Mouse (Mus musculus) mature B cell (primary cell): ENCODE measurements around the gene Tuft1.
"Not testable (repeated sequence)": the region's sequence is repeated elsewhere in the genome, so short reads cannot be mapped to it uniquely, and the experiment has no call there.

Experiments used
- in situ Hi-C: fragments of 300-500 bp; cut with MboI; formaldehyde crosslinking; loops from 2 replicates; pipeline ENCODE4 v1.14.3; 2019

Tuft1 gene

DNA sequence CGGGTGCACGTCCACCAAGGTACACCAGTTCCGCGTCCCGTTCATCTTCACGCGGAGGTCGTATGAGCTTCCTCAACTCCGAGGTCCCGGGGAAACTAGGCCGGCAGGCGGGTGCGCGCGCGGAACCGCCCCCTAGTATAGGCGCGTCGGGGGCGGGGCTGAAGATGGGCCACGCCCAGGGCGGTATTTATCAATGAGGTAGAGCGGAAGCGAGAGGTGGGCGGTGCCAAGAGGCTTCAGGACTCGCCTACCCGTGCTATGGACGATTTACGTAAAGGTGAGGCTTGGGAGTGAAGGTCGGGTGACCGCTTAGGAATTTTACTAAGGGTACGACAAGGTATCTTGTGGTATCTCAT lies at the start of gene Tuft1:
Gene Tuft1 (minus strand): TSS at position 133 of the 356 bp plus-strand sequence.
- in situ Hi-C loops: not testable (repeated sequence)

DNA sequence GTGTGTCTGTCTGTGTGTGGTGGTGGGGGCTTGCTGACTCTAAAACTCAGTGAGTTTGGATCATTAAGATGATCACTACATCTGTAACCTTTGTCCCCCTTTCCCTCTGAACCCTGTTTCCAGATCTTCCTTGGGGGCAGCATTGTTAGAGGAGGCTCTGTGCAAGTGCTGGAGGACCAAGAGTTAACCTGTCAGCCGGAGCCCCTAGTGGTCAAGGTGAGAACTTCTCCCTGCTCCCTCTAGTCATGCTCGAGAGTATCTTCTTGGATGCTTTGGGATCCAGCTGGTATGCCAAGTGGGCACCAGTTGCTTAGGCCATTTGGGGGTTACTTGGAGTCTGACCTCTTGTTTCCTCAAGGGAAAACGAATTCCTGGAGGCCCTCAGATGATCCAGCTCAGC lies 44.7 kb upstream of the Tuft1 start:
- in situ Hi-C loops: not testable (repeated sequence)

GRCm38 (mm10) chr3:94702856-94703255 lies 44.2 kb upstream of the Tuft1 start:
- in situ Hi-C loops: no loop called here

DNA sequence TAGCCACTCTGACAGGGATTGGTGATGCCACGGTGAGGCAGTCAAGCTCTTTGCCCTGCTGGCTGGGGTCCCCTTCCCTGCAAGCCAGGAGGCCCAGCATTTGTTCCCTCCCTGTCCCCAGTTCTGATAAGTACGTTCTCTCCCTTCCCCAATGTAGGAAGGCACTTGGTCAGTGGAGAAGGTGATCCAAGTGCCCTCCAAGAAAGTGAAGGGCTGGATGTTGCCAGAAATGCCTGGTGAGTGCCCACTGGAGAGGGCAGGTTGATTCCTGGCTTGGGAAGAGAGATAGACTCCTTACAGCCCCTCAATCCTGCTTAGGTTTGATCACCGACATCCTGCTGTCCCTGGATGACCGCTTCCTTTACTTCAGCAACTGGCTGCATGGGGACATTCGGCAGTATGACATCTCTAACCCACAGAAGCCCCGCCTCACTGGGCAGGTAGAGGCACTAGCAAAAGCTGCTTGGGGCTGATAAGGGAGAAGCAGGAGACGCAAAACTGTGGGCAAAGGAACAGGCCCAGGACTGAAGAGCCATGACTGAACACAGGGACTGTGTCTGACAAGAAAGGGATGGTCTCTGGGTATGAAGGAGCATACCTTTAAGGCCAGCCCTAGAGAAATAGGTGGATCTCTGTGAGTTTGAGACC lies 43.6 kb upstream of the Tuft1 start:
- in situ Hi-C loops: not testable (repeated sequence)

DNA sequence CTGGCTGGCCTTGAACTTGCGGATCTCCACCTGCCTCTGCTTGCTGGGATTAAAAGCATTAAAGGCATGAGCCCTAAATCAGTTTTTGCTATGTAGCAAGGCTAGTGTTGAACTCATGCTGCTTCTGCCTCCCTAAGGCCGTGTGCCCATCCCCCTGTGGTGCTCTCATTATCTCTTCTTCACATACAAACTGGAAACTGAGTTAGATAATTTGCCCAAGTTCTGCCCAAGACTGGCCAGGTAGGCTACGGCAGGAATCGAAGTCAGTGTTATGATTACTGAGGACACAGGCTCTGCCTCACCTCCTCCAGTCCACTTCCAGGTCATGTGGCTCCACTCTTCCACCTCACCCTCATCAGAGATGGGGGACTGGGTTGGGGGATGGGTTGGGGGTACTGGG lies 37.6 kb upstream of the Tuft1 start:
- in situ Hi-C loops: not testable (repeated sequence)

- in situ Hi-C loops: not testable (repeated sequence)
These were observed 36.9 kb upstream of the Tuft1 start for GRCm38 (mm10) chr3:94695591-94695990.

GRCm38 (mm10) chr3:94693874-94694273 lies 35.2 kb upstream of the Tuft1 start:
- in situ Hi-C loops: not testable (repeated sequence)

DNA sequence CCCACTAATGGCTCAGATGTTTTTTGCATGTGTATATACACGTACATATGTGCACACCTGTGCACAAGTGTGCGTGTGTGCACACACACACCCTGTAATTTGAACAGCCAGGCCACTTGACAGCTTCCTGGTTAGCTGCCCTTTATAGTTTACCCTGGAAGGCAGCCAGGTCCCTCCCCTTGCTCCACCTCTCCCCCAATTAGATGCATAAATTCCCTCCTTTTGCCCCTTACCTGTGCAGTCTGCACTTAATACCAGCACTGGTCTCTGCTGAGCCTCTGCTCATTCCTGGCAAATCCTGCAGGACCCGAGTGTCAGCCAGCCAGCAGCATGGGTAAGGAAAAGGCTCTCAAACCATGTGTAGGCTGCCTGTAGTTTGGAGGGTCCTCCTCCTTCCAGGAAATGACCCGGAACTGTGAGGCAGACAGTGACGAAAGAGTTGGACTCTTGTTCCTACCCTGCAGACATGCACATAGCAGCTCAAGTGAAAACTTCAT lies 34.7 kb upstream of the Tuft1 start, which contains the start of gene Selenbp2:
Gene Selenbp2 (plus strand): TSS at position 228 of the 497 bp plus-strand sequence.
- in situ Hi-C loops: no loop called here

GRCm38 (mm10) chr3:94691694-94692093 lies 33.0 kb upstream of the Tuft1 start:
- in situ Hi-C loops: not testable (repeated sequence)

DNA sequence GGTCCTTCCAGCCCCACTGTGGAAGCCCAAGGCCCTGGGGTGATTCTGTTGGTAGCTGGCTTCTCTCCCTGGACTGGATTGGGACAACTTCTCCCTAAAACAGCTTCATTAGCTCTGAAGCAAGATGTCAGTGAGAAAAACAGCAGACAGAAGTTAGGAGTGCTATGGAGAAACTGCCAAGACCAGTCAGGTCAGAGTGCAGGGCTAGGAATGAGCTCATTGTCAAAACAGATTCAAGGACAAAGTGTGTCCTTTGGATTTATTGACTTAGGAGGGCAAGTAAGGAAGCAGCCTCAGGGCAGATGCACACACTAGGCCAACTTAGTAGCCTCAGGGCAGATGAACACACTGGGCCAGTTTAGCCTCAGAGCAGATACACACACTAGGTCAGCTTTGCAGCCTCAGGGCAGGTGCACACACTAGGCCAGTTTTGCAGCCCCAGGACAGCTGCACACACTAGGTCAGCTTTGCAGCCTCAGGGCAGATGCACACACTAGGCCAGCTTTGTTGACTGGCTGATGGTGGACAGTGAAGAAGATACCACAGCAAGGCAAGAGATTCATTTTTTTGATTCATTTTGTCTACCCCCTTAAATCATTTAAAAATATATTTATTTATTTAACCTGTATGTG lies 32.1 kb upstream of the Tuft1 start:
- in situ Hi-C loops: no loop called here

DNA sequence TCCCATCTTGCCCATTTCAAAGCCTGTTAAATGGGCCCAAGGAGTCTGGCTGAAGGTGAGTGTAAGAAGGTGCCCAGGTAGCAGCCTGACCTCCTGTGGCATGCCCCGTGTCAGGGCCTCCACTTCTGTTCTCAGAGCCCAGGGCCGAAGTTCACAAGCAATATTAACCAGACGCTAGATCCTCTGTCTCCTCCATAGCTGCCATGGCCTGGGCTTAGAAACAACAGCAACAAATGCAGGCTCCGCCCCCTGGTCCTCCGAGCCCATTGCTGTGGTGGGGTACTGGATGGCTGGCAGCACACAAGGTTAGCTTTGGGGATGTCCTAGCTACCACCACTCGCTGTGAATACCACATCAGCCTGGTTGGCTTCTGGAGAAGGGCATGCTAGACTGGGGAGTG lies 31.5 kb upstream of the Tuft1 start:
- in situ Hi-C loops: not testable (repeated sequence)

DNA sequence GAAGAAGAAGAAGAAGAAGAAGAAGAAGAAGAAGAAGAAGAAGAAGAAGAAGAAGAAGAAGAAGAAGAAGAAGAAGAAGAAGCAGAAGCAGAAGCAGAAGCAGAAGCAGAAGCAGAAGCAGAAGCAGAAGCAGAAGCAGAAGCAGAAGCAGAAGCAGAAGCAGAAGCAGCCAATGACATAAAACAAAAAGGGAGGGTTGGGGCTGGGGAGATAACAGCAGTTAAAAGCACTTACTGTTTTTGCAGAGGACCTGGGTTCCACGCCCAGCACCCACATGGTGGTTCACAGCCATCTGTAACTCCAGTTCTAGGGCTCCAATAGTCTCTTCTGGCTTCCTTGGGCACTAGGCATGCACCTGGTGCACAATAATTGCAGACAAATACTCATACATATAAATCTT lies 30.5 kb upstream of the Tuft1 start:
- in situ Hi-C loops: not testable (repeated sequence)

DNA sequence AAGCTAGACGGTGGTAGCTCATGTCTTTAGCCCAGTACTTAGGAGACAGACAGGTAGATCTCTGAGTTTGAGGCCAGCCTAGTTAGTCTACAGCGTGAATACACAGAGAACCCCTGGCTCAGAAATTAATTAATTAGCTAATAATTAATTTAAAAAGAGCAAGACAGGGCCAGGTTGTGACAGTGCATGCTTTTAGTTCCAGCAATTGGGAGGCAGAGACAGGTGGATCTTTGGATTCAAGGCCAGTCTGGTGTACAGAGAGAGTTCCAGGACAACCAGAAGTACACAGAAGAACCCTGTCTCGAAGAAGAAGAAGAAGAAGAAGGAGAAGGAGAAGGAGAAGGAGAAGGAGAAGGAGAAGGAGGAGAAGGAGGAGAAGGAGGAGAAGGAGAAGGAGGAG lies 30.0 kb upstream of the Tuft1 start:
- in situ Hi-C loops: not testable (repeated sequence)

- in situ Hi-C loops: not testable (repeated sequence)
These were observed 27.5 kb upstream of the Tuft1 start for GRCm38 (mm10) chr3:94685989-94686772.

- in situ Hi-C loops: no loop called here
These were observed 25.0 kb upstream of the Tuft1 start for GRCm38 (mm10) chr3:94683646-94684045.

DNA sequence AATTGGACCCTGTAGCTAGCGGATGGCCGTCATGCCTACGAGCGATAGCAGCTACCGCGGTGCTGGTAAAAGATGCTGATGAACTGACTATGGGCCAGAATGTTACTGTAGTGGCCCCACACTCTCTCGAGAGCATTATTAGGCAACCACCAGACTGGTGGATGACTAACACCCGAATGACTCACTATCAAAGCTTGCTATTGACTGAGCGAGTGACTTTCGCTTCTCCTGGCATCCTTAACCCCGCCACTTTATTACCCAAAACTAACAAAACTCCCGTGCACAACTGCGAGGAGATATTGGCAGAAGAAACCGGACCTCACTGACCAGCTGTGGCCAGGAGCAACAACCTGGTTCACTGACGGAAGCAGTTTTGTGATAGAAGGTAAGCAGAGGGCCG lies 22.1 kb upstream of the Tuft1 start:
- in situ Hi-C loops: no loop called here

GRCm38 (mm10) chr3:94680032-94680431 lies 21.4 kb upstream of the Tuft1 start:
- in situ Hi-C loops: not testable (repeated sequence)

DNA sequence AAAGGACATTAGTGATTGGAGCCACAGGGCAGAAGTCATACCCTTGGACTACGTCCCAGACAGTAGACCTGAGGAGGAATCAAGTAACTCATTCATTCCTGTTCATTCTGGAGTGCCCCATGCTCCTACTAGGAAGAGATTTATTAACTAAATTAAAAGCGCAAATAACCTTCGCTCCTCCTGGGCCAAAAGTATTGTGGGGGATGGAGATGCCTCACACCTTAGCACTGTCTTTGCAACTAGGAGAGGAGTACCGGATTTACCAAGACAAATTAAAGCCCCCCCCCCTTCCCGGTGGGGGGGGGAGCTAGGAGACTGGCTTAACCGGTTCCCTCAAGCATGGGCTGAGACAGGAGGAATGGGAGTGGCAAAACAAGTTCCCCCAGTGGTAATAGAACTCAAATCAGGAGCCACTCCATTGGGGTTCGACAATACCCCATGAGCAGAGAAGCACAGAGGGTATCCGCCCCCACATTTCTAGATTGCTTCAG lies 20.7 kb upstream of the Tuft1 start:
- in situ Hi-C loops: no loop called here

DNA sequence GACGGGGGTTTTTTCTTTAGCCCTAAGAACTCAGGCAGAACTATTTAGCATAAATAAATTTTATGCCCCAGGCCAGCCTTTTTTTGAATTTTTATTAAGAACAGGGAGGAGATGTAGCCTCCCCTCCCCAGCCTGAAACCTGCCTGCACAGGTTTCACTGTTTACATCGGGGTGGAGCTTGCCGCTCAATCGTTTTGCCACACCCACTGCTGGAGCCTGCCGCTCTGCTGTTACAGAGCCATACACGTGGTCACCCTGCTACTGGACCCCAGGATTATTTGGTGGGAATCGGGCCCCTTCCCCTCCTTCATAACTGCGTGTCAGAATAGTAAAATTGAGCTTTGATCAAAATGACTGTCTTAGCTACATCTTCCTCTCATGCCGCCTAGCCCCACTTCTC lies 16.4 kb upstream of the Tuft1 start:
- in situ Hi-C loops: not testable (repeated sequence)

DNA sequence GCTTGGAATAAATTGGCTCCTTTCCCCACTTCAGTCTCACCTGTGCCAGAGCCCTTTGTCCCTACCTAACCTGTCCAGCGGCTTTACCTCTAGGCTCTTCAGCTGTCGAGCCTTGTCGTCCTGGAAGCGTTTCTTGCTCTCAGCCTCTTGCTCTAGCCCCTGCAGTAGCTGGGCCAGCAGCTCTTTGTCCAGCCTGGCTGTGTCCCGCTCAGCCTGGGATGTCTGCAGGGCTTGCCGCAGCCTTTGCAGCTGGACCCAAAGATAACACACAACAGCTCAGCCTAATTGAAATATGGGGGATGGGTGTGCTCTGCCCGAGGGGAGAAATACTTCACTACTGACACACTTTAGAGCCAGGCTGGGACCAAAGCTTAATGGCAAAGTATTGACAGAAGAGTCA lies 7.2 kb upstream of the Tuft1 start:
- in situ Hi-C loops: not testable (repeated sequence)

- in situ Hi-C loops: not testable (repeated sequence)
These were observed 6.6 kb upstream of the Tuft1 start for GRCm38 (mm10) chr3:94665060-94665802.

DNA sequence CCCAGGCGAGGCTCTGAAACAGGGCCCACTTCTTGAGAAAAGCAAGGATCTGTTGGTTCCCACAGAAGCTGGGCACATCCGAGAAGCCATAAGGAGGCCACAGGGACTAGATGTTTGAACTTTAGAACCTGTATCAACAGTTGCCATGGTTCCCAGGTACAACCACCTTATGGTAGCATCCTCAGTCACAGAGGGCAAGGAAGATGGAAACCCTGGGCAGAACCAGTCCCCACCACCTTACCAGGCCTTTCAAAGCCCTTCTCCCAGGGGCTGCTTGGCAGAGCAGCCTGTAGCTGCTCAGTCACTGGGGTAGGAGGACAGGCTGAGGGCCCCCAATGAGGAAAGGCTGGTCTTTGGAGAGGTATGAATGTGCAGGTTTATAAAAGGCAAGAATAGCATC lies 2.2 kb upstream of the Tuft1 start:
- in situ Hi-C loops: not testable (repeated sequence)
